Mouse (Mus musculus): ENCODE measurements at regions not wholly inside any gene's neighbourhood (a gene's known extent, or its start where the extent isn't known, plus 50 kb on each side); places are given as distances from the start of the nearest gene placed in this dataset.

- no peak for TF ChIP-seq CTCF (IDR thresholded peaks at IDR 0.05; ENCODE audit: extremely low read depth, insufficient read depth, low read length)
- no peak for TF ChIP-seq POLR2A (IDR thresholded peaks at IDR 0.05; ENCODE audit: extremely low read depth, insufficient read depth, low read length)
Observed at GRCm38 (mm10) chr6:31086798-31087360, 128.0 kb upstream of the Klf14 start.

Data from cortical plate, adult 2 months (tissue).